Mouse (Mus musculus) gastrocnemius, postnatal 4 days (tissue): ENCODE results near the gene Slc35a5. TPM values are rescaled to one million over a fixed set of nuclear protein-coding genes. Genes with fewer than 3 reads are reported as not detected.
A peak's percentile ranks its signal among the peaks of the same experiment; 100 is the strongest.

ENCODE experiments used
- DNase-seq, 2 experiments: peaks; one replicate each; pipeline ENCODE4 v3.0.0; 2021 to 2022; ENCODE audit warnings: low spot score in 2 of 2, mixed read lengths in 2 of 2
- long read RNA-seq, 2 experiments: library from polyadenylated mRNA; stranded (forward); transcript quantifications; one replicate each; pipeline ENCODE4 v2.0.0; 2021
- total RNA-seq, 2 experiments: library from RNA; stranded (reverse); gene quantifications; 2 replicates each; pipeline ENCODE4 v1.2.3; 2021

Gene Slc35a5
- total RNA-seq, result 10 to 100 TPM; 11.0 to 13.2 TPM
- long read RNA-seq, experiment 1, full-length matches to known transcripts, result 7 of 9 reads
- long read RNA-seq, experiment 1, partial matches to known transcripts, result 1 of 9 reads
- long read RNA-seq, experiment 1, other reads (novel, unspliced or antisense), result 1 of 9 reads
- long read RNA-seq, experiment 2, full-length matches to known transcripts, result 5 of 10 reads
- long read RNA-seq, experiment 2, partial matches to known transcripts, result 3 of 10 reads
- long read RNA-seq, experiment 2, other reads (novel, unspliced or antisense), result 2 of 10 reads

DNA sequence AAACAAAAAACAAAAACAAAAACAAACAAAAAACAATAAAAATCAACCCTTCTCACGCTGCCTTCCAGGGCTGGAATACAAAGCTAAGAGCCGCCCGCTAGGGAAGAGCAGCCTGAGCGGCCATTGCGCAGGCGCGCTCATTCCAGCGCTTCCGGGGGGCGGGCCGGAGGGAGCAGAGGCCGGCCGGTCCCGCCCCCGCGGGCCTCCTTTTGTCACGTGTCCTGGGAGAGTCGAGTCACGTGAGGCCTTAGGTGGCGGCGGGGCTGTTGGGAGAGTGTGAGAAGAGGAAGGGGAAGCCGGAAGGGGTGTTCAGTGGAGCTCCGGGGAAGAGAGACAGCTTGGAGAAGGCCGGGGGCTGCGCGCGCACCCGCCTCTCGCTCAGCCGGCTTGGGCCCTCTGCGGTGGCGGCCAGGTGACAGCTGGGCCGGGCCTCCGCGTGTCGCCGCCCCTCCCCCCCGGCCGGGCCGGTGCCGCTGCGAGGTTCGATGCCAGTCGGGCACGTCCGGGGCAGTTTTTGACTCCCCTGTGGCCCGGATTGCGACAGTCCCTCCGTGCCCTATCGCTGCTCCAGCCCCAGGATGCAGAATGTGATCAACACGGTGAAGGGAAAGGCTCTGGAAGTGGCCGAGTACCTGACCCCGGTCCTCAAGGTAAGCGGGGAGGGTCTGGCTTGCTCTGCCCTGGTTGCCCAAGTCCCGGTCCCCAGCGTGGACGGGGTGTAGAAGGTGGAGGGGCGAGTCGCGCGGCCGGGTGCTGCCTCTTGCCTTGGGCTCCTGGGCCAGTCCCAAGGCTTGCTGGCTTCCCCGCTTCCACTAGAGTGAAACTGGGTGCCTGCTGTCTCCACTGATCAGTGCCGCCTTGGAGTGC is at the start of gene Slc35a5, which contains the start of gene Atg3:
TSS of gene Slc35a5 (minus strand) at position 185 of the 867 bp plus-strand sequence.
TSS of gene Atg3 (plus strand) at position 264 of the 867 bp plus-strand sequence.
- DNase-seq, result peak; percentile 92 to 96

DNA sequence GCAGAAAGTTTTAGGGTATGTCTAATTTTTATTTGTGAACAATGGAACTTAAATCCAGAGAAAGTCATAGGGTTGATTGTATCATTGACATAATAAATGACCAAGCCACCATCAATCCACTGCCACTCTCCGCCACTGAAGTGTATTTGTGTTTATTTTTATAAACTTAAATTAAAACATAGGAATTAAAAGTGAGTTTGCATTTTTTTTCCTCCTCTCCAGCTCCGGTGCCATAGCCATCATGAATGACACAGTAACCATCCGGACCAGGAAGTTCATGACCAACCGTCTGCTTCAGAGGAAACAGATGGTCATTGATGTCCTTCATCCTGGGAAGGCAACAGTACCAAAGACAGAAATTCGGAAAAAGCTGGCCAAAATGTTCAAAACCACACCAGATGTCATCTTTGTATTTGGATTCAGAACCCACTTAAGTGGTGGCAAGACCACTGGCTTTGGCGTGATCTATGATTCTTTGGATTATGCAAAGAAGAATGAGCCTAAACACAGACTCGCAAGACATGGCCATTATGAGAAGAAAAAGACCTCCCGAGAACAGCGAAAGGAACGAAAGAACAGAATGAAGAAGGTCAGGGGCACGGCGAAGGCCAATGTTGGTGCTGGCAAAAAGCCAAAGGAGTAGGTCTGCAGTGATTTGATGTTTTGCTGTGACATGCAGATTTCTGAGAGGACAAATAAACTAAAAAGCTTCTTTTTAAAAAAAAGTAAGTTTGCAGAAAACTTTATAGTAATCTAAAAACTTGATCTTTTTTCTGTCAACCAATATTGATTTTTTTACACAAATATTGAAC is 46.6 kb upstream of the Slc35a5 start:
- DNase-seq, result no peak

DNA sequence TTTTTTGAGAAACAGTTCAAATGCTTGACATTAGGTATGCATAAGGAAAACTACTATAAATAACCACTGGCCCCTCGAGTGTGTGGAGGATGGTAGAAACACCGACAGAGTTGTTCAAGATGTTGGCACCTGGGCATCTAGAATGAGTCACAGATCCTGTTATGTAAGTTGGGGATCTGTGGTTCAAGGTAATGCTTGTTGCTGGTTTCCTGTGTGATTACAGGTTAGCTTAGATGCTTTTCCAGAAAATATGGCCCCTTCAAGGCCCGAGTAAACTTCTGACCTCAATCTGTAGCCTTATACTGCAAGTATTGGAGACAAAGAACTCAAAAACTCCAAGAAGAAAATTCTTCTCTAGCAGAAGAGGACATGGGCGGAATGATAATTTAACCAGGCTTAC is 45.9 kb upstream of the Slc35a5 start:
- DNase-seq, result no peak

DNA sequence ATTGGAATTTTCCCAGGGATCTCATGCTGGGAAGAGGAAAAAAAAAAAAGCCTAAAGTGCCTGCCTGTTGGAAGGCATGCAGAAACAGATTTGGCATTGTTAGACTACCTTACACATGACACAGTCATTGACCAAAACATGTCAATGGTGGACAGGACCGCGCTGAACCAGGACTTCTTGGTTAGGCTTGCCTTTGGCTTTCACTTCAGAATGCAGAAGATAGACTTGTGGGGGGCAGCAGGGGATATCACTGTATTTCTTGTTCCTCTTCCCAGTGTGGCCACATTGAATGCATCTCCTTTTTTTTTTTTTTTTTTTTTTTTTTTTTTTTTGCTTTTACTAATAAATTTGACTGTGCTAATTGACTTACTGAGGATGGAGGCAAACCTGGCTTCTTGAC is 42.9 kb upstream of the Slc35a5 start:
- DNase-seq, result no peak

DNA sequence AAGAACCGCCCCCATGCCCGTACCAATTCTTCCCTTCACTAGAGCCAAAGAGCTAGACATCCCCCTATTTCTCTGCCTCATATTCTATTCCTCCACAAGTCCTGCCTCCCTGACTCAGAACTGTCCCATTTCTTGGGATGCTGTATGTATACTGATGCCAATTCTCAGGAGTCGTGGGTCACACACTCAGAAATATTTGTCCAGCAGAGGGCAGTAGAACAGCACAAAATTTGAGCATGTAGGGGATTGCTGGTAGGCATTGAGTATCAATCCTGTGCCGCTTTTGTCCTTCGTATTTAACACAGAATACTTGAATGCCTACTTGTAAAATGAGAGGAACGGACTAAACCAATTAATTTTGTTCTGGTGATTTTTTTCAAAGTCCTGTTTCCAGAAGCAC is 38.3 kb upstream of the Slc35a5 start:
- DNase-seq, result peak; percentile 20 to 58

DNA sequence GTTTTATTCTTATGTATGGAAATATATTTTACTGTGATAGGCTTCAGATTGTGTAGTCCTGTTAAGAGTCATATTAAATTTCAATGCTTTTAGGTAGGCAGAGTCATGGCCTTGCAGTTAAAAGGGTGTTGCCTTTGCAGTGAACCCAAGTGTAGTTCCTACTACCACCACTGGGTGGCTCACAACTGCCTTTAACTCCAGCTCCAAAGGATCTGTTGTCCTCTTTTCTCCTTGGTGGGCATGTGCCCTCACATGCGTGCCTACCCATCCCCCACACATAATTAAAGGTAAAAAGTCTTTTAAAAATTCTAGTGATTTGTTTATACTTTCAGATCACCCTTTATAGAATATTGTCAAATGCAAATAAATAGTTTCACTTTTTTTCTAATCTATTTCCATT is 34.1 kb upstream of the Slc35a5 start:
- DNase-seq, result peak; percentile 33 to 65

DNA sequence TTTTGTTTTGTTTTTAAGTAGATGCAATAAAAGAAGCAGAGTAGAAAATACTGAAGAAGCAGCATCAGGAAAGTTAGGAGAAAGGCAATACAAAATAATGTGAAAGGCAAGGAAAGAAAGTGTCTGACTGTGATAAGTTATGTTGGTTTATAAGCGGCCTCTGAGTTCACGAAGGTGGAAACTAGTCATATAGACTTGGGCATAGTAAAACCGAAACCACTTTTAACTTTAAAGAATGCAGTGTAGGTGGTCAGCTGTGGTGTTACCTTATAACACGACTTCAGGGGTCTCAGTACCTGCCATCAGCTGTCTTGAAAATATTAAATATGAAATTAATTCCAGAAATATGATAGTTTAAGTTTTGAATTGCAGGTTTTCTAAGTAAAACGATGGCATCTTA is 23.3 kb upstream of the Slc35a5 start:
- DNase-seq, result no peak

DNA sequence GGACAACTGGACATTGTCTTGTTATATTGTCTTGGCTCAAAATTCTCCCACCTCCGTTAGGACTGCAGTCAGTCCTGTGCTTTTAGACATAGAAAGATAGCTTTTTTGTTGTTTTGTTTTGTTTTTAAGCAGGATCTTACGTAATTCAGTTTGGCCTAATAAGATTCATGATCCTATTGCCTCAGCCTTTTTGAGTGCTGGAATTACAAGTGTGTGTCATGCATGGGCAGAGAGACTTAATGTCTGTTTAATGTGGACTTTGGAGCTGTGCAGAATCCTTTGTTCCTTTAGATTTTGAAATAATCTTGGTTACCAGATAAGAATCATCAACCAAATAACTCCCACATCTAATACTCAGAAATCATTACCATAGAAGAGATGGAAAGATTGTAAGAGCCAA is 20.0 kb upstream of the Slc35a5 start:
- no peak for DNase-seq

DNA sequence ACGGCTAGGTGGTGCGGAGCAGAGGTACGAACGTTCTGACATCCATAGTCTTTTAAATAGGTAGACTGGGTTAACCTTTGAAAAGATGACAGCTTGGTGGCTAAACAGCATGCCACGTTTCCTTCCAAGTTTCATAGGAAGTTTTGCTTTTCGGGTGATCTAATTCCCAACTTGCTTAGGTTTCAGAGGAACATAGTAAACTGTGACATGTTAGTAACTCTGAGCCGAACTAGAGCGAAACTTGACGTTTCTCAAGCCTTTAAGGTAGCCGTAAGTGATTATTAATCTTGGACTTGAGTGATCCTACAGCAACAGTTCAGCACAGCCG is 847 bp upstream of the Slc35a5 start:
- DNase-seq, result no peak

DNA sequence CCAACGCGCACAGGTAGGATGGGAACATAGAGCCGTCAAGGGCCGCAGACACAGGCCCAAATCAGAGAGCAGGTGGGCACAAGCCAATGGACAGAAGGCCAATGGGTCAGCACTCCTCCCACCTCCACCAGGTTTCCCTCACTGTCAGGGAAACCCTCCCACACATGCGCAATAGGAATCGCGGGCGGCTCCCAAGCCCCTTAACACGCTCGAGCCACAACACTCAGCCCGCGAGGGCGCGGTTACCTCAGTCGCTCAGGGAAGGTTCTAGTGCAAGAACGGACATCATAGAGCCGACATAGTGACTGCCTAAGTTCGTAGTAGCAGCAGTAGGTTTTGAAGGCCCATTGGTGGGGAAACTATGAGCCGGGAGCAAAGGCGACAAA is 377 bp downstream of the Slc35a5 start:
- DNase-seq, result peak; percentile 52 to 72

DNA sequence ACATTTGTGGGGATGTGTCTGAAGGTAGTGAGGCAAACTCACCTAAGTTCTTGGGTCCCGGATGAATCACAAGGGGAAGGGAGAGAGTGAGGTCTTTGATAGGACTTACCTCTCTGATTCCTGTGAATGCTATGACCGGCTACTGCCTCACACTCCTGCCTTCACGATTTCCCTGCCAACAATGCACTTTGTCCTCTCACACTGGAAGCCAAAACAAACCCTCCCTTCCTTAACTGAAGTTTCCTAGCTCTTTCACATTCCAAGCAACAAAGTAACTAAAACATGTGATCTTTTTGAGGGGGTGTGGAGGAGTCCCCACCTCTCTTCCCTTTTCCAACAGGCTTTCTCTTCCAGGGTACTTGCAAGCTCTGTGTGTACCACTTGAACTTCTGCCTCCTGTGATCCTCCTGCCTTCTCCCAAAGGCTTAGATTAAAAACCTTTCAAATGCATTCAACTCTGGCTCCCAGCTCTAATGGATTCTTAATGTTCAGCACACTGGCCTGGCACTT is 3.7 kb downstream of the Slc35a5 start:
- no peak for DNase-seq

DNA sequence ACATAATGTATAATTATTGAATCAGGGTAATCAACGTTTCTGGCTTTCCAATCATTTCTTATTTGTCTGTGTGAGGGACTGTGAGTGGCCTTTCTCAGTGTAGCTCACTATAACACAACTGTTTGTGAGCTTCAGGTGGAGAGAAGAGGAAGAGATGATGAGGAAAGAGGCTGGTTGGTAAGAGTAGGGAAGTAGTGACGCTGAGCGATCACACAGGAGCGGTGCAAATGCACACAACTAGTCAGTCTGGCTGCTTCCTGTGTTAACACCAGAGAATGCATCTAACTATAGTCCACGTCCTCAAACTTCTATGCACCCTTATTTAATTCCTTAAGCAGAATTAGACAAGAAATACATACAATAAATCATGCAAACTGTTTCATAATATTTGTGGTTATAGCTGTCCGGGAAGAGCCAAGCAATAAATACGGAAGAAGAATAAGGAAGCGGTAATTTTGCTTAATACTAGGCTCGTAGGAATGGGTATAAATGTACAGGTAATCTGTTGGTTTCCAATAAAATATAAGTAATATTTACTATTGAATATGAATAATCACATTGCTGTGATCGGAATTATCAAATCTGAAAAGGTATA is 9.9 kb downstream of the Slc35a5 start:
- DNase-seq, result no peak

DNA sequence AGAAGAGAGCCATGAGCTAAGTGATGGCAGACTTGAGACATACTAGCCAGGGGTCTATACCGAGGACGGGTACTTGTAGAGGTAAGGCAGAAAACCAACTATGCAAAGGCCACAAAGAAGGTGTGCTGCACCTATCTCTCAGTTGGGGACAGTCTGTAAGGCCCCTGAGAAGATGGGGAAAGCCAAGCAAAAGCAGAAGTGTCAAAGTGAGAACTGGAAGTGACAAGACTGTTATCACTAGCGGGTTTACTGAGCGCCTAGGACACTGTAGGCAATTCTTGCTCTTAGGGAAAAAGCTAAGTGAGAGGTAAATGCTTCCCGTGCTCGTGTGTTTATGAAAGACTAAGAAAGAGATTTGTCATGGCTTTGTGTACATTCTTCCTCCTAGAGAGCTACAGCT is 13.4 kb downstream of the Slc35a5 start:
- DNase-seq, result no peak

DNA sequence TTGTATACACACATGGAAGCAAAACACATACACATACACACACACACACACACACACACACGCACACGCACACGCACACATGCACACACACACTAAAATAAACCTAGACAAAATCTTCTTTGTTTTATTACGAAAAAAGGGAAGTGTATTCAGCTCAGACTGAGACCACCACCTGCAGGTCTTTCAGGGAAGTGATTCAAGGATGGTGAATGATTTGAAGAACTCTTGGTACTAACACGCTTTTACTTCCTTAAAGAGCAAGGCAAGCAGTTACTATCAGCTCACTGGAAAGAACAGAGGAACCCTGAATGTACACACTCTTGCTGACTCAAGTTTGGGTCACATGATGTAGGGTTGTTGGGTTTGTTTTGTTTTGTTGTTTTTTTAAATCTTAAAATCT is 15.9 kb downstream of the Slc35a5 start:
- no peak for DNase-seq

DNA sequence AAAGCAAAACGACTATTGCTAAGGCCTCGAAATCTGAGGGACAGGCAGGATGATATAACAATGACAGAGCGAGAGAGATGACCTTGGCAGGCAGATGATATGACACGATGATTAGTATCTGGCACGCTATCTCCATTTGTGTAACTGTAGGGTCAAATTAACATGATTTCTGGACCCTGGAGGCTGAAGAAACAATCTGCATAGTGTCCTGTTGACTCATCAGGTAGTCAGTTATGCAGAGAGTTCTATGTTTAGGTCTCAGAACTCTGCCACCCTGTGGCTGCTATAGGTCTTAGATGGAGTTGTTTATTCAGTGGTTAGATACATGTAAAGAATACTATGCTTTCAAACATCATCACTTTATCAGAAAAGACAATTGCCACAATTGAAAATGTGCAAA is 16.8 kb downstream of the Slc35a5 start:
- no peak for DNase-seq

DNA sequence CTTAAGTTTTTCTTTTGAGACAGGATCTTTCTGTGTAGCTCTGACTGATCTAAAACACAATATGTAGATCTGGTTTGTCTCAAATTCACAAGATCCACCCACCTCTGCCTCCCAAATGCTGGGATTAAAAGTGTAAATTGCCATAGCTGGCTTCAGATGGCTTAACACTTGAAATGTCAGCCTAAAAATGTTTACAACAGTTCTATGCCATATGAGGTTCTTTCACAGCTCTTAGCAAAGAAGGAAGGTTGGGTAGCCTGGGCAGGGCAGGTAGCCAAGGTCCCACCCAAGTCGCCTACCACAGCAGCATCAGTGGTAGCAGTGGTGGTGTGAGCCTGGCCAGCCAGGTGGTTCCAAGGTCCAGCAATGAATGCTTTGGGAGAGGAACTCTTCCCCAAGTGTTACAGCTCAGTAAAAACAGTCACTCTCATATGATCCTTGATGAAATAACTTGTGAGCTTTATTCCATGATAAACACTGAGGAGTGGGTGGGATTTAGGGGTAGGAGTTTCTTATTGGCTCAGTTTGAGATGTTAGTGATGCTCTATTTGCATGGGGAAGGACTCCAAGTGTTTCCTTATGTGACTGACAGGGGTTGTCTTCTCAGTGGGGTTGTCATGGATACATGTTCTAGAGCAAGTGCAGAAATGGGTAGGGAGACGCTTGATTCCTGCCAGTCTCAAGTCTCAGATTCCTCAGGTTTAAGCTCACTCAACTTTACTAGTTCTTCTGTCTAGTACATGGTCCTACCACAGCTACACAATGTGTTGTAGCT is 30.4 kb downstream of the Slc35a5 start:
- DNase-seq, result no peak

DNA sequence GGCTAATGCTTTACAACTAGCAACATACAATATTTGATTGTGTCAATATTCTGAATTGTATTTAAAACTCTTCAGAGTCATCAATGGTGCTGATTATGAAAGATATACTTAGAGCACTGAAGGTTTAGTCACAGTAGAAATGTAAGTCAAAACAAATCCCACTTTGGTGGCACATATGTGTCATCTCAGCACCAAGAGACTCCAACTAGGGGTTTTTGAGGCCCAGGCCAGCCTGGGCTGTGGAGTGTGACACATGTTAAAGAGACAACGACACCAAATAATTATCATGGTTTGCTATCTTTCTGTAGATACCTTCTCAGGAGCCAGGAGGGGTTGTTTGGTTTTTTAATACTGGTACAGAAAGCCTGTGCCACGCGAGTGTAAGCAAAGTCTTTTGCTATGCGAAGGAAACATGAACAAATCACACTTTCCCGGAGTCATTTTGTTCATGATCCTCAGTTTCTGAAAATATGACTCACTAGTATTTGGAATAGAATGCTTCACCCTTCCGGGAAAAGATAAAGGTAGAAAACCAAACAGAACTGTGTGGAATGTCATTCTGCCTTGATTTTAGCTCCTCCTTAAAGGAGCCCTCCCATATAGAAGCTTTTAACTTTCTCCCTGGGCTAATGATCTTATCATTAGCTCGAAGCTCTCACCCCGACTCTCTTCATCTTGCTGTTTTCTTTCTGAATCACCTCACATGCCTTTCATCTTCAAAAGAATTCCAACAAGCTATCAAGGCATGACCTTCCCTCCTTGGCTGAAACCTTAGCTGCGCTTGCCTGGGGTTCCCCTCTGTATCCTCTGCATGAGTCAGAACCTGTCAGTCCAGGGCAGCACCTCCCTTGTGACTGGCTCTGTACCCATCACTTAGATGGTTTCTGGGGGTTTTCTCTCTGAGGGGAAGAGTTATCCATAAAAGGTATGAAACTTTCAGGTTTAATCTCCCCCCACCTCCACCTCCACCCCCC is 34.0 kb downstream of the Slc35a5 start:
- DNase-seq, result no peak

DNA sequence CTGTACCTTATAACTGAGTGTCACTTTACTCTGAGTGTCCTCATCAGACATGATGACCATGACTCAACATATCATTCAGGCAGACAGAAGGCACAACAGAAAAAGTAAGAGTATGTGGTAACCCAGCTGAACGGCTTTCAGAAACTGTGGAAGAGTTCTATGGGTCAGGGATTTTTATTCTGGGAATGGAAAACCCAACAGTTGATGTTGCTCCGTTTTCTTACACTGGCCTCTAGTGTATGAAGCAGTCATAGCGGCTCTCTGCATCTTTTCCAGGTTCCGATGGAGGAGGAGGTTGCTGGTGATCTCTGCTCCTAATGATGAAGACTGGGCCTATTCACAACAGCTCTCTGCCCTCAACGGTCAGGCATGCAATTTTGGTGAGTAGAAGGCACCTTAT is 35.9 kb downstream of the Slc35a5 start:
- no peak for DNase-seq

DNA sequence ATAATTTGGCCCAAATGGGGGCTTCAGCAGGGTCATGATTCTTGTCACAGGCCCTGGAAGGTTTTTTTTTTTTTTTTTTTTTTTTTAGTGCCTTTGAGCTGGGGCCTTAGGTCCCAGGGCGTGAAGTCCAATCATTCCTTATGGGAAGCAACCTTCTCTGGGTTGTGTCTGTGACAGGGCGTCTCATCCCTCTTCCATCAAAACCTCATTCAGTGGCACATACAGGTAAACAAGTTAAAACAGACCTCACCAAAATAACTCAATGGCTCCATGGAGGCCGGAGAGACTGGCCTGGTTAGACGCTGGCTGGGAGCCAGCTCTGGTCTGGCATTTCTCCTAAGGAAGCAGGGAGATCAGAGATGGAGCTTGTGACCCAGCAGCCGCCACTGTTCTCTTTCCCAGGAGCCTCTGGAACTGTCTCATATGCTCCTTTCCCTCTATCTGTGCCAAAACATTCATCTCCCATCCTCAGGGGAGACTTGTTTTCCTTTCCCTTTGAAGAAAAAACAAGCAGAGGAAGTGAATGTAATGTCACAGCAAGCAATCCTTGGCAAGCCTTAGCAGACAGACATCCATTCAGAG is 37.6 kb downstream of the Slc35a5 start:
- peak; percentile 49 to 69 for DNase-seq
